Mouse (Mus musculus) gastrocnemius, adult 2 months (tissue): ENCODE results near the gene Vamp2. TPM values are rescaled to one million over a fixed set of nuclear protein-coding genes. Genes with fewer than 3 reads are reported as not detected.
"Not testable (repeated sequence)": the region's sequence is repeated elsewhere in the genome, so short reads cannot be mapped to it uniquely, and the experiment has no call there.

Experiments
- DNase-seq: peaks from one replicate; pipeline ENCODE4 v3.0.0; 2022
- H3K27ac ChIP-seq: fragments of 200-600 bp; 2 replicates; pipeline ENCODE4 v1.8.1; 2022; ENCODE audit warnings: mild to moderate bottlenecking
- H3K4me3 ChIP-seq: fragments of 200-600 bp; 2 replicates; pipeline ENCODE4 v1.8.1; 2022; ENCODE audit warnings: mild to moderate bottlenecking, moderate library complexity
- CTCF ChIP-seq: fragments of 200-600 bp; IDR thresholded peaks from 2 replicates; pipeline ENCODE4 v1.8.1; 2022; ENCODE audit warnings: antibody characterized with exemption, mild to moderate bottlenecking, moderate library complexity
- intact Hi-C: fragments of 180-260 bp; cut with DNase I; formaldehyde crosslinking; loops from one replicate; pipeline ENCODE4 v1.15.1; 2025
- total RNA-seq, 2 experiments: library from RNA; stranded (reverse); gene quantifications; 2 replicates each; pipeline ENCODE4 v1.2.3; 2021

Vamp2 gene
- total RNA-seq, 2 experiments from 2014 or later = 38.0 to 42.7 TPM

- DNase-seq = peak; percentile 57
- intact Hi-C loops = loop anchor here (2.0 kb wide), 1 partner anchor 16 kb away; no protein-coding TSS in a partner anchor
- Histone ChIP-seq H3K4me3 (peak overlapping the region; percentile 100), H3K27ac (peak overlapping the region; percentile 100)
- TF ChIP-seq CTCF = no peak
Observed at GRCm38 (mm10) chr11:69088856-69089615, 746 bp downstream of the Vamp2 start.

GRCm38 (mm10) chr11:69089616-69090290 is 1.5 kb downstream of the Vamp2 start:
- H3K27ac ChIP-seq = peak overlapping the region; percentile 100
- TF ChIP-seq CTCF = no peak

GRCm38 (mm10) chr11:69090367-69090766 is 2.1 kb downstream of the Vamp2 start:
- intact Hi-C loops = no loop called here
- H3K27ac ChIP-seq = peak overlapping the region; percentile 100

More at GRCm38 (mm10) chr11:69089616-69090290, 1.5 kb downstream of the Vamp2 start:
- intact Hi-C loops = loop anchor here (2.0 kb wide), 1 partner anchor 17 kb away; no protein-coding TSS in a partner anchor
- peak; percentile 33 for DNase-seq
- peak overlapping the region; percentile 100 for H3K4me3 ChIP-seq

GRCm38 (mm10) chr11:69091566-69092385 is 3.5 kb downstream of the Vamp2 start:
- no peak for TF ChIP-seq CTCF
- H3K4me3 ChIP-seq = no peak overlapping the region
- peak; percentile 16 for DNase-seq
- intact Hi-C loops = no loop called here
- H3K27ac ChIP-seq = peak overlapping the region; percentile 100

More at GRCm38 (mm10) chr11:69090367-69090766, 2.1 kb downstream of the Vamp2 start:
- H3K4me3 ChIP-seq = peak overlapping the region; percentile 100
- TF ChIP-seq CTCF = no peak
- peak; percentile 14 for DNase-seq

GRCm38 (mm10) chr11:69092386-69092751 is 4.1 kb downstream of the Vamp2 start:
- Histone ChIP-seq H3K27ac (peak overlapping the region; percentile 100), H3K4me3 (0 out of 2 replicates have a peak overlapping the region, but pooled peaks have one; percentile 7)
- intact Hi-C loops = no loop called here
- peak; percentile 94 for TF ChIP-seq CTCF
- DNase-seq = peak; percentile 91

GRCm38 (mm10) chr11:69092871-69093270 is 4.6 kb downstream of the Vamp2 start:
- no peak for DNase-seq
- intact Hi-C loops = no loop called here

GRCm38 (mm10) chr11:69093856-69094255 is 5.6 kb downstream of the Vamp2 start:
- intact Hi-C loops = not testable (repeated sequence)
- peak; percentile 18 for DNase-seq
- H3K4me3 ChIP-seq = peak overlapping the region; percentile 64
- peak overlapping the region; percentile 100 for H3K27ac ChIP-seq

More at GRCm38 (mm10) chr11:69092871-69093270, 4.6 kb downstream of the Vamp2 start:
- H3K27ac ChIP-seq = peak overlapping the region; percentile 100
- no peak overlapping the region for H3K4me3 ChIP-seq
- no peak for TF ChIP-seq CTCF

- H3K27ac ChIP-seq = peak within 1 kb of the TSS; percentile 100
- H3K4me3 ChIP-seq = peak within 1 kb of the TSS; percentile 74
Observed at GRCm38 (mm10) chr11:69094697-69095429, 6.6 kb downstream of the Vamp2 start, which contains the start of gene Per1. TSS of gene Per1 (plus strand) at chr11:69095217.

GRCm38 (mm10) chr11:69095511-69096231 is 7.4 kb downstream of the Vamp2 start:
- peak overlapping the region; percentile 100 for H3K27ac ChIP-seq
- DNase-seq = peak; percentile 61
- no peak for TF ChIP-seq CTCF
- intact Hi-C loops = loop anchor here (2.0 kb wide), 1 partner anchor 27 kb away; the partner anchor contains the start of gene 9130213A22Rik
- H3K4me3 ChIP-seq = peak overlapping the region; percentile 74

More at GRCm38 (mm10) chr11:69094697-69095429, 6.6 kb downstream of the Vamp2 start, which contains the start of gene Per1:
- intact Hi-C loops = no loop called here
- TF ChIP-seq CTCF = no peak
- peak; percentile 99 for DNase-seq

GRCm38 (mm10) chr11:69096360-69096986 is 8.2 kb downstream of the Vamp2 start:
- peak overlapping the region; percentile 74 for H3K4me3 ChIP-seq
- intact Hi-C loops = loop anchor here (2.0 kb wide), 1 partner anchor 26 kb away; the partner anchor contains the start of gene 9130213A22Rik
- TF ChIP-seq CTCF = no peak
- DNase-seq = no peak
- H3K27ac ChIP-seq = peak overlapping the region; percentile 100
